Mouse (Mus musculus) c-Kit-positive CD71-positive TER-119-negative erythroid progenitor cells, embryonic 14.5 days (primary cell): ENCODE data around the gene Mia.

Experiments used
- DNase-seq: peaks from one replicate; pipeline ENCODE4 v3.0.0-alpha.2; 2013; ENCODE audit warnings: low read depth

The Mia gene

GRCm38 (mm10) chr7:27159882-27160281, 21.1 kb downstream of the Mia start:
- peak; percentile 69 for DNase-seq

GRCm38 (mm10) chr7:27159256-27159655, 21.7 kb downstream of the Mia start:
- no peak for DNase-seq

GRCm38 (mm10) chr7:27158171-27158570, 22.8 kb downstream of the Mia start:
- no peak for DNase-seq

DNA sequence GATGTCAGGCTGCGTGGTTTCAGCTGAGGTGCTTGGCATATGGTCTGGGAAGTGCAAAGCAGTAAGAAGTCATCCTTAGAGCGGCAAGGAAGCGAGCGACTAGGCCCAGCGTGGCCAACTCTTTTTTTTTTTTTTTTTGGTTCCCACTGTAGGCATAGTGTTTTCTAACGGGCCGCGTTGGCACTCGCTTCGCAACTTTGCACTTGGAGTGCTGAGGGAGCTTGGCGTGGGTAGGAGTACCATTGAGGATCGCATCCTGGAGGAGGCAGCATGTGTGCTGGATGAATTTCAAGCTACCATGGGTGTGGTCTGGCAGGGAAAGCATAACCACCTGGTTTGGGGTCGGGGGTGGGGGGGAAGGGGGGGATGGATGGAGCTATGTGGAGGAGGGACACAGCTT, 25.0 kb downstream of the Mia start:
- DNase-seq, result no peak

DNA sequence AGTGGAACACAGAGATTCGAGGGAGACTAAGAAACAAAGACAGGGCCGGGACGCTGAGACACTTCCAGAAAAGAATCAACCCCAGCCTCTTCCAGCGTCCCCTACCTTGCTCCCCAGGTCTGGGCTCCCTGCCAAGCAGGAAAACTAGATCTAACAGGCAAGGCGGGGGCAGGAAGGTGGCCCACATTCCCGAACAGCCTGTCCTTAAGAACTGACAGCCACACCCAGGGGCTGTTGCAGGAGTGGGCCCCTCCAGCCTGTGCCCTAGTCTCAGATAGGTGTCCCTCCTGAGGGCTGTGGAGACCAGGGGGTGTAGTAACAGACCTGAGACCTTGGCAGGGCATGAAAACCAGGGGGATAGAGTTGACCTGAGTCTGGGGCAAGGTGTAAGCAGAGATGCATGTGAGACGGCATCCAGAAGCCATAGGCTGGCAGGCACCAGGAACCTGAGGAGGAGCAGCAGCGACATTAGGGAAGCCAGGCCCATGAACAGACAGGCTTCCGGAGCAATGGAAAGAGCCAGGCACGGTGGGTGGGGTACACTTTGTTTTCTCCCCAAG, 27.7 kb downstream of the Mia start, which contains the start of gene Cyp2t4:
TSS of gene Cyp2t4 (plus strand) at position 510 of the 560 bp plus-strand sequence.
- no peak for DNase-seq

DNA sequence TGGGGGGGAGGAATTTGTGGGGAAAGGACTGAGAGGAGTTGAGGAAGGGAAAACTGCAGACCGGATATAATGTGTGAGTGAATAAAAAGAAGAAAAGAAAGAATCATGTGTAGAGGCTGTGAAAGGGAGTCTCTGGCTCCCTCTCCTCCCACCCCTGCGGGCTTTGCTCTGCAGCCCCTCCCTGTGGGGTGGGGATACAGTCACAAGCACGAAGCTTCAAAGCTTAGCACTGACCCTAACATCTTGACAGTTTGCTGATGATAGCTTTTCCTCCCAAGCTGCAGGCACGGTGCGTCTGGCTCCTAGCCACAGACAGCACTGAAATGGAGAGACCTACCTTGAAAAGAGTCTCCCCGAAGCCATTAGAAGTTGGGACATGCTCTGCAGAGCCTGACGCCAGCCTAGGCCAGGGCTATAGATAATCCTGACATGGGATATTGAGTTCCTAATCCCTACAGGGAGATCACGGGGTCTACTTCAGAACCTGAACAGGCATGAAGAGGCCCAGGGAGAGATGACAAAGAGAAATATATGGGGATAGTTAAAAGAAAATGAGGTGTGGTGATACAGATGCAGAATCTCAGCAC, 44.5 kb downstream of the Mia start:
- DNase-seq, result no peak

- DNase-seq, result no peak
Measured at GRCm38 (mm10) chr7:27133757-27134156, 47.2 kb downstream of the Mia start.

- no peak for DNase-seq
Measured at GRCm38 (mm10) chr7:27133156-27133555, 47.8 kb downstream of the Mia start.

GRCm38 (mm10) chr7:27132588-27132987, 48.4 kb downstream of the Mia start:
- DNase-seq, result peak; percentile 51

GRCm38 (mm10) chr7:27131387-27131786, 49.6 kb downstream of the Mia start:
- DNase-seq, result no peak

DNA sequence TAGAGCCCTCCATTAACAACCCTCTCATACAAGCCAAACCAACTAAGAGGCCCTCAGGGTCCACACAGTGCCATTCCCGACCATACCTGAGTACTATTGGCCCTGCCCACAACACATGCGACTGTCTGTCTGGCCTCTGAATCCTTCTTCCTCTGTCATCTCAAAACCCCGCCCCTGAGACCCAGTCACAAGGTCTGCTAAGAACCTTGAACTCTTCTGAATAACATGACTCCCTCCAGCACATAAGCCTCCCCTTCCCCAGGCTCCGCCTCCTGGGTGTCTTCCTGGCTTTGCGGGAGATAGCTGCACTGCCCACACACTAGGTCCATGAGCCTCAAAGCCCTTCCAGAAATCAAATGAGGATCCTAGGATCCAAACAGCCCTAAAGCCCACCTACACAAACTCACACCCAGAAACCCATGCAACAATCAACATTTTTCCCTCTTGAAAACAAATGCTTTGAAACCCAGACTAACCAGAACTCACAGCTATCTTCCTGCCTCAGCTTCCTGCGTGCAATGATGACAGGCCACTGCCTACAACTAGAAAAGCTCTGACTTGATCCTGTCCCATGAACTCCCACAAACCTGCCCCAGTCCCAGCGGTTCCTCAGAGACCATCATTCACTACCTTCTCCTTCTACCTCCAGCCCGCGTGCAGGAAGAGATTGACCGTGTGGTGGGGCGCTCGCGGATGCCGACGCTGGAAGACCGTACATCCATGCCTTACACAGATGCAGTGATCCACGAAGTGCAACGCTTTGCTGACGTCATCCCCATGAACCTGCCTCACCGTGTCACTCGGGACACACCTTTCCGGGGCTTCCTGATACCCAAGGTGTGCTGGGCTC, 50.2 kb downstream of the Mia start:
- DNase-seq, result no peak

- DNase-seq, result no peak
Measured at GRCm38 (mm10) chr7:27129811-27130210, 51.1 kb downstream of the Mia start.
